Mouse (Mus musculus): ENCODE measurements around the gene Trim26. TPM values are rescaled to one million over a fixed set of nuclear protein-coding genes. Genes with fewer than 3 reads are reported as not detected.

Trim26 gene
- polyA plus RNA-seq, 1 experiment from 2014 or later = 29.7 TPM

DNA sequence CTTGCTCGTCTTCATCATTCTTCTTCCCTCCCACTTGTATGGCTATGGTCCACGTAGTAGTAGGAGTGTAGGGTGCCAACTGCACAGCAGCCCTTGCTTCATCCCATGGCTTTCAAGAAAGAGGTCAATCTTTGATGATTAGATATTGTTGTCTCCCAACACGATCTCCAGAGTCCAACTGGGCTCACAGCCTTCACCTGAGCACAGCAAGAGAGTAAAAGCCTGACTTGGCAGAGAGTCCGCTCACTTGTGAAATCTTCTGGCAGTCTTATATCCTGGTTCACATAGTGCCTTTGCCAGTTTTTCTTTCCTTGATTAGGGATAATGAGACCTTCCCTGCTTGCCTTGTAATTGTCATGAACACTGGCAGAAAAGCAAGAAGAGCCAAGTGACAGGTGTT lies 19.3 kb downstream of the Trim26 start:
- H3K36me3 ChIP-seq (ENCODE audit: insufficient read depth, low read length) = peaks cover 43% of the 10 kb centered on the region
- WGBS = 91% methylated on average over 4 of the region's 4 CpGs
- DNase-seq (ENCODE audit: low spot score) = no peak
- no peak for ATAC-seq
- H3K4me3 ChIP-seq (ENCODE audit: low read depth, low read length) = no peak overlapping the region
- TF ChIP-seq EP300 (IDR thresholded peaks at IDR 0.05) = no peak
- no peak for TF ChIP-seq CTCF (IDR thresholded peaks at IDR 0.05)
- H3K4me2 ChIP-seq (replicated peaks; ENCODE audit: low read depth, low read length) = no peak overlapping the region
- H3K9ac ChIP-seq (replicated peaks; ENCODE audit: low read depth) = no peak overlapping the region
- no peaks in the 10 kb centered on the region for H3K27me3 ChIP-seq (replicated peaks; ENCODE audit: insufficient read depth, low read length)
- no peaks in the 10 kb centered on the region for H3K4me1 ChIP-seq (ENCODE audit: insufficient read depth, low read depth, low read length)
- no peak overlapping the region for H3K27ac ChIP-seq (ENCODE audit: low read length)
- H3K9me3 ChIP-seq (ENCODE audit: low read length) = no peaks in the 10 kb centered on the region

DNA sequence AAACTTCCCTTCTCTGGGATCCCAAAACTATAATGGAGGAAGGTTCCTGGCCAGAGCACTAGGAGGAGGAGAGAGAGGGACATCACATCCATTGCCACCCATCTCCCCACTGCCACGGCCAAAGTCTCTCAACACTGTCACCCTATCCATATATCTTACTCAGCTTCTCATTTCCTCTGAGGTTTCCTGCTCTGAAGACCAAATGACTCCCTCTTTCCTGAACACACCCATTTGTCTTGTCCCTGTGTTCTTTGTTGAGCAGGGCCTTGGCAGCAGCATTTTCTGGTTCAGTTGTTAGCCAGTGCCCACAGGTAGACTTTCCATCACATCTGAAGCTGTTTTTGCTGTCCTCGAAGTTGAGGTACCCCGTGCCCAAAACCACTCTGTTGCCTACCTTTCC lies 21.2 kb downstream of the Trim26 start:
- no peak for TF ChIP-seq EP300 (IDR thresholded peaks at IDR 0.05)
- TF ChIP-seq CTCF (IDR thresholded peaks at IDR 0.05) = no peak
- no peak overlapping the region for H3K27ac ChIP-seq (ENCODE audit: low read length)
- no peak overlapping the region for H3K4me3 ChIP-seq (ENCODE audit: low read depth, low read length)
- H3K27me3 ChIP-seq (replicated peaks; ENCODE audit: insufficient read depth, low read length) = no peaks in the 10 kb centered on the region
- H3K4me2 ChIP-seq (replicated peaks; ENCODE audit: low read depth, low read length) = no peak overlapping the region
- no peaks in the 10 kb centered on the region for H3K9me3 ChIP-seq (ENCODE audit: low read length)
- peaks cover 35% of the 10 kb centered on the region for H3K36me3 ChIP-seq (ENCODE audit: insufficient read depth, low read length)
- 82% methylated on average over 3 of the region's 3 CpGs for WGBS
- no peak overlapping the region for H3K9ac ChIP-seq (replicated peaks; ENCODE audit: low read depth)
- ATAC-seq (no peak), DNase-seq (ENCODE audit: low spot score) (no peak)
- H3K4me1 ChIP-seq (ENCODE audit: insufficient read depth, low read depth, low read length) = no peaks in the 10 kb centered on the region

DNA sequence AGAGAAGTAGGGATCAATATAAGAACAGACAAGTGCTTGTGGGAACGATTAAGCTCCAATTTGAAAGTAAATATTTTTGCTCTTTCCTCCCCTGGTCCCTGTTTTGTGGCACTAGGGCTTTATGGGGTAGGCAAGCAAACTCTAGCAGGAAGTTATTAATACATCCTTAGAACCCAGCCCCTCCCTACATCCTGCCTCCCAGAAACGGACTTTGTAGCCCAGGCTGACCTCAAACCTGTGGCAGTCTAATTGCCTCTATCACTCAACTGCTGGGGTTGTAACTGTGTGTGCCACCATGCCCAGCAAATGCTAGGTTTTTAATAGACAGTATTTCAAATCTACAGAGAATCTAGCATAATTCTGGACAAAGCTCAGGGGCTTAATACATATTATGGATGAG lies 24.7 kb downstream of the Trim26 start:
- DNase-seq (ENCODE audit: low spot score) = no peak
- Histone ChIP-seq H3K9ac (replicated peaks; ENCODE audit: low read depth) (no peak overlapping the region), H3K36me3 (ENCODE audit: insufficient read depth, low read length) (peaks cover 17% of the 10 kb centered on the region; the same call in 1 of the 2 replicates), H3K27me3 (replicated peaks; ENCODE audit: insufficient read depth, low read length) (peaks cover 4% of the 10 kb centered on the region; the same call in 1 of the 2 replicates), H3K4me1 (ENCODE audit: insufficient read depth, low read depth, low read length) (no peaks in the 10 kb centered on the region), H3K9me3 (ENCODE audit: low read length) (no peaks in the 10 kb centered on the region), H3K4me3 (ENCODE audit: low read depth, low read length) (no peak overlapping the region), H3K27ac (ENCODE audit: low read length) (no peak overlapping the region), H3K4me2 (replicated peaks; ENCODE audit: low read depth, low read length) (no peak overlapping the region)
- TF ChIP-seq CTCF (IDR thresholded peaks at IDR 0.05) (no peak), EP300 (IDR thresholded peaks at IDR 0.05) (no peak)
- no peak for ATAC-seq
- WGBS = 35% methylated on average over 2 of the region's 2 CpGs

DNA sequence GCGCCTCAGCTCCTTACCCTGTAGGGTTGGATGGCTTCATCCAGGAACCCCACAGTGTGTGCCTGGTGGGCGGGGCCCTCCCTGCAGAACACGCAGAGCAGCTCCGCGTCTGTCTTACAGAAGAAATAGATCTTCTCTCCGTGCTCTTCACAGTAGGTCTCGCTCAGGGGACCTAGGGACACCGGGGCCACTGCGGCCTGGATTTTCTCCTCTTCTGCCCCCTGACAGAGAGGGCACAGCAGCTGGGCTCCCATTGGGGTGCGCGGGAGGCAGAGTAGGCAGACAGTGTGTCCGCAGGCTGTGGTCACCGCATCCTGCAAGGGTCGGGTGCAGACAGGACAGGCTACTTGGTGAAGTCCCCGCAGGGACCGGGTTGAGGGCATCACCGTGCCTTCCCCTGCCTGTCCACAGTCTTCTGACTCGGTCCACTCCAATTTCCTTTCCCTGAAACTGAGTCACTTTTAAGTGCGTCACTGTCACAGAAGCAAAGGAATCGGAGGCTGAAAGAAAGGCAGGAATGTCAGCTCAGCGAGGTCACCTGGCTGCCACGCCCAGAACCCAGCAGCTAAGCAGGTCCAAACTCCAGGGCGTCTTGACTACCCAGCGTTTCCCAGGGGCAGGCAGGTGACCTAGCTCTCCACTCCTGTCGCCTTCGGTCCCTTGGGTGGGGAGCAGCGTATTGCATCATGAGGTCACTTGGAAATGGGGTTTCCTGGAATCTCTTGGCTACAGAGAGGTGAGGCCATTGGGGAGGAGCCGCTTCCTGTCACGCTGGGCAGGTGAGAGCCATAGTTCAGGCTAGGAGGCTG lies 30.0 kb downstream of the Trim26 start, which contains the start of gene Trim15:
Trim15 (minus strand) TSS at position 492 of the 809 bp plus-strand sequence.
- TF ChIP-seq CTCF (IDR thresholded peaks at IDR 0.05) (no peak), EP300 (IDR thresholded peaks at IDR 0.05) (no peak)
- H3K4me1 ChIP-seq (ENCODE audit: insufficient read depth, low read depth, low read length) = 0 out of 2 replicates have a peak, but pooled peaks cover 2% of the 10 kb centered on the region
- peak; percentile 81 for ATAC-seq
- 9% methylated on average over 27 of the region's 29 CpGs for WGBS
- peak; percentile 62 for DNase-seq (ENCODE audit: low spot score)
- H3K27ac ChIP-seq (ENCODE audit: low read length) = no peak within 1 kb of the TSS
- no peaks in the 10 kb centered on the region for H3K9me3 ChIP-seq (ENCODE audit: low read length)
- H3K27me3 ChIP-seq (replicated peaks; ENCODE audit: insufficient read depth, low read length) = peaks cover 10% of the 10 kb centered on the region; the same call in 1 of the 2 replicates
- H3K36me3 ChIP-seq (ENCODE audit: insufficient read depth, low read length) = no peaks in the 10 kb centered on the region
- no peak within 1 kb of the TSS for H3K9ac ChIP-seq (replicated peaks; ENCODE audit: low read depth)
- no peak within 1 kb of the TSS for H3K4me3 ChIP-seq (ENCODE audit: low read depth, low read length)
- H3K4me2 ChIP-seq (replicated peaks; ENCODE audit: low read depth, low read length) = peak within 1 kb of the TSS; percentile 42

DNA sequence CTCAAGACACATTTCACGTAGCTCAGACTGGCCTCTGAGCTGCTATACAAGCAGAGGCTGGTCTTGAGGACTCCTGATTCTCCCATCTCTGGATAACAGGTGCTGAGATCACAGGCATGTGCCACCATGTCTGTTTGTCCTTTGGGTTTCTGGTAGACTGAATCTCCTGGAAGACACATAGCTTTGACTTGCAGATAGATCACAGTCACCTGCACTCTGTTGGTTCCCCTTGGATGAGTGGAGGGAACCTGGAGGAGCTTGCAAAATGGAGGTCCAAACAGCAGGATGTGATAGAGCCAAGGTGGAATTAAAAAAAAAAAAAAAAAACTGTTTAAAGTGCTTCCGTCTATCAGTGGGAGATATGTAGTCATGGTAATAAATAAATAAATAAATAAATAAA lies 31.9 kb downstream of the Trim26 start:
- no peak for ATAC-seq
- WGBS = 74% methylated on average over 2 of the region's 2 CpGs
- TF ChIP-seq EP300 (IDR thresholded peaks at IDR 0.05) = no peak
- TF ChIP-seq CTCF (IDR thresholded peaks at IDR 0.05) = no peak

DNA sequence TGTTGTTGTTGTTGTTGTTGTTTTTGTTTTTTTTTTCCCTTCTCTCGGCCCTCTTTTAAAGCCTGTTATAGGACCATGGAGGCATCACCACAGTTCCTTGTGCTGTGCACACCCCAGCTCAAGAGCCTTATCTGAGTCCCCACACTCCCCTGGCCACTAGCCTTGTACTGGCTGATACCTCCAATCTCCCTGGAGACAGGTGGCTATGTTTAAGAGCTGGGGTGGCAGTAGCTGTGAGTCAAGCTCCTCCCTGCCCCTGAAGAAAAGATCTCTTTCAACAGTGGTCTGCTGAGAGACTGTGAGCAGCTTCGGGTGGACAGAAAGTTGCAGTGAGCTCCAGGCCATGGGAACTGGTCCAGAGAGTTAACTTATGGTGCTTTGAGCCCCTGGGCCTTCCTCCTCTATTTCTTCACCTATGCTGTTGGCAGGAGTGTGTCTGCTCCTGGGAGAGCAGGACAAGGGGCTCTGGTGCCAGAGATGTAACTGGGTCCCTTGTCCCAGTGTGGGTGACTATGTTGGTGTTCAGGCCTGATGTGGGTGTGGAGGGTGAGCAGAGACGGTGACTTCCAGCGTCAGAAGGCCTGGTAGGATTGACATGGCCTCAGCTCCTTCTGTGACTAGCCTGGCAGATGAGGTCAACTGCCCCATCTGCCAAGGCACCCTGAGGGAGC lies 32.5 kb downstream of the Trim26 start, which contains the start of gene Trim10:
Trim10 (plus strand) TSS at position 291 of the 671 bp plus-strand sequence.
- TF ChIP-seq CTCF (IDR thresholded peaks at IDR 0.05) = no peak
- no peak for TF ChIP-seq EP300 (IDR thresholded peaks at IDR 0.05)
- peak; percentile 37; the same call in 1 of the 2 replicates for ATAC-seq
- DNase-seq (ENCODE audit: low spot score) = no peak
- Histone ChIP-seq H3K27ac (ENCODE audit: low read length) (no peak within 1 kb of the TSS), H3K9me3 (ENCODE audit: low read length) (no peaks in the 10 kb centered on the region), H3K9ac (replicated peaks; ENCODE audit: low read depth) (no peak within 1 kb of the TSS; the same call in 1 of the 2 replicates), H3K4me3 (ENCODE audit: low read depth, low read length) (no peak within 1 kb of the TSS), H3K36me3 (ENCODE audit: insufficient read depth, low read length) (no peaks in the 10 kb centered on the region), H3K27me3 (replicated peaks; ENCODE audit: insufficient read depth, low read length) (peaks cover 10% of the 10 kb centered on the region; the same call in 1 of the 2 replicates), H3K4me1 (ENCODE audit: insufficient read depth, low read depth, low read length) (0 out of 2 replicates have a peak, but pooled peaks cover 2% of the 10 kb centered on the region), H3K4me2 (replicated peaks; ENCODE audit: low read depth, low read length) (no peak within 1 kb of the TSS)
- WGBS = 74% methylated on average over 4 of the region's 4 CpGs

More for the DNA sequence above, 31.9 kb downstream of the Trim26 start:
- no peak overlapping the region for H3K9ac ChIP-seq (replicated peaks; ENCODE audit: low read depth)
- H3K27ac ChIP-seq (ENCODE audit: low read length) = no peak overlapping the region
- no peaks in the 10 kb centered on the region for H3K9me3 ChIP-seq (ENCODE audit: low read length)
- H3K4me2 ChIP-seq (replicated peaks; ENCODE audit: low read depth, low read length) = no peak overlapping the region
- no peak for DNase-seq (ENCODE audit: low spot score)
- H3K4me1 ChIP-seq (ENCODE audit: insufficient read depth, low read depth, low read length) = 0 out of 2 replicates have a peak, but pooled peaks cover 2% of the 10 kb centered on the region
- H3K27me3 ChIP-seq (replicated peaks; ENCODE audit: insufficient read depth, low read length) = peaks cover 10% of the 10 kb centered on the region; the same call in 1 of the 2 replicates
- no peaks in the 10 kb centered on the region for H3K36me3 ChIP-seq (ENCODE audit: insufficient read depth, low read length)
- no peak overlapping the region for H3K4me3 ChIP-seq (ENCODE audit: low read depth, low read length)

All from lung, postnatal 0 days (tissue).